Mouse (Mus musculus): Measurements from ENCODE around the gene Xbp1. TPM values are rescaled to one million over a fixed set of nuclear protein-coding genes. Genes with fewer than 3 reads are reported as not detected.

Xbp1 gene
- polyA plus RNA-seq, 1 experiment from 2014 or later: 248 TPM

- 59% methylated on average over 10 of the region's 10 CpGs for WGBS
- H3K27ac ChIP-seq (ENCODE audit: low read length): peak overlapping the region; percentile 14; the same call in 1 of the 2 replicates
- no peaks in the 10 kb centered on the region for H3K4me1 ChIP-seq (ENCODE audit: control insufficient read depth, insufficient read depth, low read length)
- H3K36me3 ChIP-seq (ENCODE audit: control insufficient read depth, insufficient read depth, low read length): no peaks in the 10 kb centered on the region
- ATAC-seq (ENCODE audit: insufficient read depth, low FRiP score): peak; percentile 48; the same call in 1 of the 2 replicates
- H3K9ac ChIP-seq (ENCODE audit: low read length): no peak overlapping the region
- no peaks in the 10 kb centered on the region for H3K27me3 ChIP-seq (ENCODE audit: control insufficient read depth, insufficient read depth, low read length)
- H3K4me2 ChIP-seq (ENCODE audit: low read depth, low read length): no peak overlapping the region
- H3K4me3 ChIP-seq (replicated peaks; ENCODE audit: low read length): no peak overlapping the region
- no peaks in the 10 kb centered on the region for H3K9me3 ChIP-seq (replicated peaks; ENCODE audit: control insufficient read depth, low read length)
These were observed 29.3 kb upstream of the Xbp1 start for GRCm38 (mm10) chr11:5490989-5491656.

DNA sequence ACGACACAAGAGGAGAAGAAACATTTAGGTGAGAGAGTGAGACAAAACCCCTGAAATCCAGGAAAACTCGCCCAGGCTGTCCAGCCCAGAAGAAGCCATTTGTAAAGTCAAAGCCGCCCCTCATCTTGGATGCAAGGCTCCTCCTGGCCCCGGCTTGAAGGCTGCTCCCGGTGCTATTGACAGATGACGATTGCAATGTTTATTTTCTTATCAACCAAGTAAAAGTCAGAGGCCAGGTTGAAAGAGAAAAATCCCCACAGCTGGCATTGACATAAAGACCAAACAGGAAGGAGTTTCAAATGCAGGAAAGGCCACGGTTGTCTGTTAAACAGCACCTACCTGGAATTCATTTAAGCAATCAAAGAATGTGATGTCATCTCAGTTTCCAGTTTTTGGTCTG, 28.5 kb upstream of the Xbp1 start:
- Histone ChIP-seq H3K36me3 (ENCODE audit: control insufficient read depth, insufficient read depth, low read length) (no peaks in the 10 kb centered on the region), H3K27me3 (ENCODE audit: control insufficient read depth, insufficient read depth, low read length) (no peaks in the 10 kb centered on the region), H3K9me3 (replicated peaks; ENCODE audit: control insufficient read depth, low read length) (no peaks in the 10 kb centered on the region), H3K4me3 (replicated peaks; ENCODE audit: low read length) (no peak overlapping the region), H3K9ac (ENCODE audit: low read length) (no peak overlapping the region), H3K27ac (ENCODE audit: low read length) (peak overlapping the region; percentile 30), H3K4me2 (ENCODE audit: low read depth, low read length) (no peak overlapping the region), H3K4me1 (ENCODE audit: control insufficient read depth, insufficient read depth, low read length) (no peaks in the 10 kb centered on the region)
- no peak for ATAC-seq (ENCODE audit: insufficient read depth, low FRiP score)
- WGBS: 26% methylated on average over 7 of the region's 7 CpGs

DNA sequence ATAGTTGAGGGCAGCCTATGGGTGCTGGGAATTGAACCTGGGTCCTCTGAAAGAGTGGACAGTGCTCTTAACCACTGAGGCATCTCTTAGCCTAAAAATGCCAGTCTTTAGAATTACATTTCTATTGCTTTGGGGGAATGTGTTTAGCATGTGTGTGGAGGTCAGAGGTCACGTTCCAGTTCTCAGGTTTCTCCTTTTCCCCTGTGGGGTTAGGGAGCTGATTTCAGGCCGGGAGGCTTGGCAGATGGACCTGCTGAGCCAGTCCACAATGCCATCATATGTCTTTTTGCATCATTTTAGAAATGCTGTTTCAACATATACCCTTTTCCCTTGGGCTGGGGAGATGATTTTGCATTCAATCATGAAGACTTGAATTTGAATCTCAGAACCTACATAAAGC, 26.6 kb upstream of the Xbp1 start:
- Histone ChIP-seq H3K36me3 (ENCODE audit: control insufficient read depth, insufficient read depth, low read length) (no peaks in the 10 kb centered on the region), H3K4me3 (replicated peaks; ENCODE audit: low read length) (no peak overlapping the region), H3K4me1 (ENCODE audit: control insufficient read depth, insufficient read depth, low read length) (no peaks in the 10 kb centered on the region), H3K4me2 (ENCODE audit: low read depth, low read length) (no peak overlapping the region), H3K27ac (ENCODE audit: low read length) (no peak overlapping the region), H3K27me3 (ENCODE audit: control insufficient read depth, insufficient read depth, low read length) (no peaks in the 10 kb centered on the region), H3K9me3 (replicated peaks; ENCODE audit: control insufficient read depth, low read length) (no peaks in the 10 kb centered on the region), H3K9ac (ENCODE audit: low read length) (no peak overlapping the region)
- WGBS: 53% methylated on average over 2 of the region's 2 CpGs
- ATAC-seq (ENCODE audit: insufficient read depth, low FRiP score): no peak

- Histone ChIP-seq H3K36me3 (ENCODE audit: control insufficient read depth, insufficient read depth, low read length) (no peaks in the 10 kb centered on the region), H3K9me3 (replicated peaks; ENCODE audit: control insufficient read depth, low read length) (no peaks in the 10 kb centered on the region), H3K4me3 (replicated peaks; ENCODE audit: low read length) (no peak overlapping the region), H3K27me3 (ENCODE audit: control insufficient read depth, insufficient read depth, low read length) (no peaks in the 10 kb centered on the region), H3K9ac (ENCODE audit: low read length) (no peak overlapping the region), H3K27ac (ENCODE audit: low read length) (no peak overlapping the region), H3K4me2 (ENCODE audit: low read depth, low read length) (no peak overlapping the region), H3K4me1 (ENCODE audit: control insufficient read depth, insufficient read depth, low read length) (peaks cover 7% of the 10 kb centered on the region; the same call in 1 of the 2 replicates)
- ATAC-seq (ENCODE audit: insufficient read depth, low FRiP score): no peak
- WGBS: 67% methylated on average over 12 of the region's 12 CpGs
These were observed 25.1 kb upstream of the Xbp1 start for GRCm38 (mm10) chr11:5495286-5495832.

DNA sequence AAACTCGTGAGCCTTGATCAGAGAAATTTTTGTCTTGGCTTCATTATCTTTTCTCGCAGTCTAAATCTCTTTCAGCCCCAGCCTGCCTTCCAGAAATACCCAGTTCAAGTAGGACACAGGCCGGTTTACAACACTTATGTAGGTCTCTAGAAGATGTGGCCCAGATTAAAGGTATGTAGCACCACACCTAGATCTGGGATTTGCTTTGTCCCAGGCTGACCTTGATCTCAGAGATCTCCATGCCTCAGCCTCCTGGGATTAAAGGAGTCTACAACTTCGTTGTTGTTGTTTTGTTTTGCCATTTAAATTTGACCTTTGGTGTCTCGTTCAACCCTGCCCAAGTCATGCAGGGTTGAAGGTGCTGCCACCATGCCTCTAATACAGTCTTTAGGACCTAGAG, 24.6 kb upstream of the Xbp1 start:
- H3K27me3 ChIP-seq (ENCODE audit: control insufficient read depth, insufficient read depth, low read length): no peaks in the 10 kb centered on the region
- H3K4me1 ChIP-seq (ENCODE audit: control insufficient read depth, insufficient read depth, low read length): peaks cover 7% of the 10 kb centered on the region; the same call in 1 of the 2 replicates
- H3K36me3 ChIP-seq (ENCODE audit: control insufficient read depth, insufficient read depth, low read length): no peaks in the 10 kb centered on the region
- no peaks in the 10 kb centered on the region for H3K9me3 ChIP-seq (replicated peaks; ENCODE audit: control insufficient read depth, low read length)
- H3K27ac ChIP-seq (ENCODE audit: low read length): no peak overlapping the region
- ATAC-seq (ENCODE audit: insufficient read depth, low FRiP score): no peak
- no peak overlapping the region for H3K9ac ChIP-seq (ENCODE audit: low read length)
- no peak overlapping the region for H3K4me3 ChIP-seq (replicated peaks; ENCODE audit: low read length)
- 80% methylated on average over 5 of the region's 5 CpGs for WGBS
- no peak overlapping the region for H3K4me2 ChIP-seq (ENCODE audit: low read depth, low read length)

- no peaks in the 10 kb centered on the region for H3K9me3 ChIP-seq (replicated peaks; ENCODE audit: control insufficient read depth, low read length)
- ATAC-seq (ENCODE audit: insufficient read depth, low FRiP score): no peak
- no peak overlapping the region for H3K9ac ChIP-seq (ENCODE audit: low read length)
- no peaks in the 10 kb centered on the region for H3K27me3 ChIP-seq (ENCODE audit: control insufficient read depth, insufficient read depth, low read length)
- H3K36me3 ChIP-seq (ENCODE audit: control insufficient read depth, insufficient read depth, low read length): no peaks in the 10 kb centered on the region
- H3K4me1 ChIP-seq (ENCODE audit: control insufficient read depth, insufficient read depth, low read length): peaks cover 7% of the 10 kb centered on the region; the same call in 1 of the 2 replicates
- no peak overlapping the region for H3K27ac ChIP-seq (ENCODE audit: low read length)
- 92% methylated on average over 13 of the region's 13 CpGs for WGBS
- no peak overlapping the region for H3K4me2 ChIP-seq (ENCODE audit: low read depth, low read length)
- no peak overlapping the region for H3K4me3 ChIP-seq (replicated peaks; ENCODE audit: low read length)
These were observed 23.8 kb upstream of the Xbp1 start for GRCm38 (mm10) chr11:5496559-5497248.

- H3K27me3 ChIP-seq (ENCODE audit: control insufficient read depth, insufficient read depth, low read length): no peaks in the 10 kb centered on the region
- no peaks in the 10 kb centered on the region for H3K36me3 ChIP-seq (ENCODE audit: control insufficient read depth, insufficient read depth, low read length)
- H3K4me1 ChIP-seq (ENCODE audit: control insufficient read depth, insufficient read depth, low read length): peaks cover 7% of the 10 kb centered on the region; the same call in 1 of the 2 replicates
- no peak overlapping the region for H3K4me2 ChIP-seq (ENCODE audit: low read depth, low read length)
- ATAC-seq (ENCODE audit: insufficient read depth, low FRiP score): peak; percentile 81
- no peak overlapping the region for H3K4me3 ChIP-seq (replicated peaks; ENCODE audit: low read length)
- peak overlapping the region; percentile 77 for H3K27ac ChIP-seq (ENCODE audit: low read length)
- no peaks in the 10 kb centered on the region for H3K9me3 ChIP-seq (replicated peaks; ENCODE audit: control insufficient read depth, low read length)
- WGBS: 61% methylated on average over 9 of the region's 9 CpGs
- no peak overlapping the region for H3K9ac ChIP-seq (ENCODE audit: low read length)
These were observed 22.0 kb upstream of the Xbp1 start for GRCm38 (mm10) chr11:5498422-5498821.

DNA sequence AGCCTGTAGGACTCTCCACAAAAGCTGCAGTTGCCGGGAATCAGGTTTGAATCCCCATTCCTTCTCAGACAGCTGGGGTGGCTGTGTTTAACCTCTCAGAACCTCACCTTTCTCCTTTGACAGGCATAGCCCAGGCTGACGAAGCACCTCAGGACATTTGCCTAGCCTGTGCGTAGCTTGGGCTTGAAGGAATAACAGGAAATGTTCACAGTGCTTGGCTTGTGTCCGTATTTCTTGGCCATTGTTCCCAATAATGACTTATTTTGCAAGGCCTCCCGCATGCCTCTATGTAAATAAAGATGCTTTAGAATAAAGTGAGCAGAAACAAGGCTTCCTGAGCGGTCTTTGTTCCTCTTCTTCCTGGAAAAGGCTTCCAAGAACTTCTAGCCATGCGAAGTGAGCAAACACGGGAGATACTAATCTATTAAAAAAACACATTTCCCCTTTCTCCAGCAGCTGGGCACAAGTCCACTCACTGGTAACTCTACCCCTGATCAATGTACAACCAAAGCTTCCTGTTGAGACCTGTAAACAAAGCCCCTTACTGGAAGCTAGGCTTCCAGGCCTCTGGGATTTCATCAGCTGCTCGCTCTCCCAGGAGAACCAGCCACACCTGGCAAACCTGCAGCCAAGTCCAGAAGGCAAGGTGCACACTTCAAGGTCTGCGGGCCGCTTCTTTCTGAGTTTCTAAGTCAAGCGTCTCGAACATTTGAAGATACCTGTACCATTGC, 21.4 kb upstream of the Xbp1 start:
- 50% methylated on average over 13 of the region's 13 CpGs for WGBS

More for the DNA sequence above, 21.4 kb upstream of the Xbp1 start:
- H3K4me3 ChIP-seq (replicated peaks; ENCODE audit: low read length): no peak overlapping the region
- H3K4me1 ChIP-seq (ENCODE audit: control insufficient read depth, insufficient read depth, low read length): peaks cover 7% of the 10 kb centered on the region; the same call in 1 of the 2 replicates
- peak overlapping the region; percentile 4; the same call in 1 of the 2 replicates for H3K9ac ChIP-seq (ENCODE audit: low read length)
- peak overlapping the region; percentile 77 for H3K27ac ChIP-seq (ENCODE audit: low read length)
- H3K9me3 ChIP-seq (replicated peaks; ENCODE audit: control insufficient read depth, low read length): no peaks in the 10 kb centered on the region
- H3K27me3 ChIP-seq (ENCODE audit: control insufficient read depth, insufficient read depth, low read length): no peaks in the 10 kb centered on the region
- no peaks in the 10 kb centered on the region for H3K36me3 ChIP-seq (ENCODE audit: control insufficient read depth, insufficient read depth, low read length)
- H3K4me2 ChIP-seq (ENCODE audit: low read depth, low read length): no peak overlapping the region
- peak; percentile 68 for ATAC-seq (ENCODE audit: insufficient read depth, low FRiP score)

Measured in stomach, embryonic 16.5 days (tissue).